Mouse (Mus musculus) neural tube, embryonic 15.5 days (tissue): ENCODE measurements around the gene Ncam2. TPM values are rescaled to one million over a fixed set of nuclear protein-coding genes. Genes with fewer than 3 reads are reported as not detected.

ENCODE experiments used
- ATAC-seq: fragments of 200-750 bp; cut with Nextera tagmentation; 2 replicates; pipeline ENCODE4 v1.8.0; 2017; ENCODE audit warnings: mild to moderate bottlenecking, moderate TSS enrichment, moderate library complexity; ENCODE audit not compliant: low FRiP score
- H3K27ac ChIP-seq: fragments of 300-500 bp; sonication (generic); replicated peaks from 2 replicates; pipeline ENCODE4 v1.5.1; 2015; ENCODE audit warnings: mild to moderate bottlenecking, inconsistent platforms
- H3K27me3 ChIP-seq: fragments of 300-500 bp; sonication (generic); replicated peaks from 2 replicates; pipeline ENCODE4 v1.6.1; 2015; ENCODE audit warnings: inconsistent platforms
- H3K36me3 ChIP-seq: fragments of 300-500 bp; sonication (generic); 2 replicates; pipeline ENCODE4 v1.6.1; 2015; ENCODE audit warnings: inconsistent platforms
- H3K4me1 ChIP-seq: fragments of 300-500 bp; sonication (generic); 2 replicates; pipeline ENCODE4 v1.6.1; 2015; ENCODE audit warnings: inconsistent platforms
- H3K4me2 ChIP-seq: fragments of 300-500 bp; sonication (generic); 2 replicates; pipeline ENCODE4 v1.6.1; 2015; ENCODE audit warnings: inconsistent platforms, mild to moderate bottlenecking, moderate library complexity
- H3K4me3 ChIP-seq: fragments of 300-500 bp; sonication (generic); replicated peaks from 2 replicates; pipeline ENCODE4 v1.5.1; 2015; ENCODE audit warnings: mild to moderate bottlenecking, inconsistent platforms
- H3K9ac ChIP-seq: fragments of 300-500 bp; sonication (generic); replicated peaks from 2 replicates; pipeline ENCODE4 v1.6.1; 2015; ENCODE audit warnings: mild to moderate bottlenecking, inconsistent platforms
- H3K9me3 ChIP-seq: fragments of 300-500 bp; sonication (generic); replicated peaks from 2 replicates; pipeline ENCODE4 v1.6.1; 2016; ENCODE audit warnings: inconsistent platforms
- WGBS: fragments of 180-500 bp; shearing (Covaris S2); methylation state at CpG from one replicate; pipeline ENCODE4 v1.1.7; 2015; ENCODE audit warnings: mixed read lengths; 5-methylcytosine and 5-hydroxymethylcytosine counted together
- polyA plus RNA-seq: library from polyadenylated mRNA; unstranded; fragments of >200 nt; fragmentation: Nextera tagmentation; extraction: Ambion mirVana; gene quantifications from 2 replicates; pipeline ENCODE4 v1.2.1, GENCODE M21; 2015

Ncam2 gene
- polyA plus RNA-seq, 1 experiment from 2014 or later = 29.9 TPM

DNA sequence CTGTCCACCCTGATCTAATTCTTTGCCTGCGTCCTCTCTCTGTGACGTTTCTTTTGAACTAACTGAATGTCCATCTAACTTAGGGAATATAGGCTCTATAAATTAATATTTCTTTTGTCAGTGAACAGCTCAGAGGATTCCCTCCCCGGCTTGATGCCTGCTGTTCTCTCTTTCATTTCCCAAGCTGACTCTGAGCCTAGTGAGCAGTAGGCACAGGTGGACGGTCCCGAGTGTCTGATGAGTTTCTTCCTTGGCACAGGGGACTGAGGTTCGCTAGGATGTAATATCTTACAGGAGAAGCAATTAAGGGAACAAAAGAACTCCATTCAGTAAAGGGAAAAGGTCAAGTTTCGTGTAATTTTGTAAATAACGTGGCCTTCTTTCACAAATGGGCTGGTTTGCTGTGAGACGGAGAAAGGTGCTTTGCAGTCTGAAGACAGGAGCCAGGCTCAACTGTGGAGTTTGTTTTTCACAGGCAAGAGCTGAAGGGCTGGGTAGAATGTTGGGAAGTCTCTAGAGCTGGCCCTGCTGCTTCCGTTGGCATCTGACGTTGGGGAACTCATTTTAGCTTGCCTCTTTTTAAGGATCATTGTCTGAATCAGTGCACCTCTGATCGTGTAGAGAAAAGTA lies 4.0 kb downstream of the Ncam2 start:
- Histone ChIP-seq H3K4me1 (peaks cover 16% of the 10 kb centered on the region), H3K9me3 (no peaks in the 10 kb centered on the region), H3K36me3 (no peaks in the 10 kb centered on the region; the same call in 1 of the 2 replicates), H3K9ac (peak overlapping the region; percentile 38), H3K27ac (peak overlapping the region; percentile 68), H3K4me3 (peak overlapping the region; percentile 67), H3K27me3 (no peaks in the 10 kb centered on the region), H3K4me2 (peak overlapping the region; percentile 69)
- WGBS = 49% methylated on average over 12 of the region's 12 CpGs
- no peak for ATAC-seq

DNA sequence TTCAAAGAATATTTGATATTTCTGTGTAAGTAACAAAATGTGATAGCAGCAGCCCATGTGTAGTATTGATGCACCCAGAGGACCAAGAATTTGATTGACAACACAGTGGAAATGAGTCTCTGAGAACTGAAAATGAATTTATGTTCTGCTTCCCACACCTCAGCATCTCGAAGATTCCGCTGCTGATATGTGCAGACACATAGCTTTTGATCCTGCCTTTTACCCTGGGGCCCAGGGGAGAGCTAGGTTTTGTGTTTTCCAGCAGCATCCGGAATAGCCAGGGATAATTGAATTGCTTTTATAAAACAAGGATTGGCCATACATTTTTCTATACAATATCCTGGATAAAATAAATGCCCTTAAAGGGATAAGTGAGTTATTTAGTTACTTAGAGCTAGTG lies 20.7 kb downstream of the Ncam2 start:
- no peaks in the 10 kb centered on the region for H3K9me3 ChIP-seq
- H3K9ac ChIP-seq = no peak overlapping the region
- H3K36me3 ChIP-seq = no peaks in the 10 kb centered on the region
- no peaks in the 10 kb centered on the region for H3K4me1 ChIP-seq
- no peaks in the 10 kb centered on the region for H3K27me3 ChIP-seq
- no peak overlapping the region for H3K4me2 ChIP-seq
- H3K4me3 ChIP-seq = no peak overlapping the region
- no peak overlapping the region for H3K27ac ChIP-seq
- ATAC-seq = no peak
- WGBS = 43% methylated on average over 3 of the region's 3 CpGs

DNA sequence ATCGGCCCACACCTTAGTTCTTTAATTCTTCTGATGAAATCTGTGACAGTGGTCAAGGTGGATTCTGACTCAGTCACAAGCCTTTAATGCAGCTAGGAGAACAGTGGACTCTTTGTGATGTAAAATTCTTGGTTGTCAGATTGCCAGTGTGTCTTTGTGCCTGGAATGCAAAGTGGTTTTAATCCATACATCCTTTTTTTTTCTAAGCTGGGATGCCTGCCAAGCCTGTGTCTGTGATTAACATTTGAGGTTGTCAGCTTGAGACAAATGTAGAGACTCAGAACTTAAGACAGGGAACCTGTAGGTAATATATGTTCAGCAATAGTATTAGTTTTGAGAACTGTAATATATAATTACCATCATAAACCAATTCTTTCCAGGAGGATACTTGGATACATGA lies 23.3 kb downstream of the Ncam2 start:
- peak; percentile 29; the same call in 1 of the 2 replicates for ATAC-seq

DNA sequence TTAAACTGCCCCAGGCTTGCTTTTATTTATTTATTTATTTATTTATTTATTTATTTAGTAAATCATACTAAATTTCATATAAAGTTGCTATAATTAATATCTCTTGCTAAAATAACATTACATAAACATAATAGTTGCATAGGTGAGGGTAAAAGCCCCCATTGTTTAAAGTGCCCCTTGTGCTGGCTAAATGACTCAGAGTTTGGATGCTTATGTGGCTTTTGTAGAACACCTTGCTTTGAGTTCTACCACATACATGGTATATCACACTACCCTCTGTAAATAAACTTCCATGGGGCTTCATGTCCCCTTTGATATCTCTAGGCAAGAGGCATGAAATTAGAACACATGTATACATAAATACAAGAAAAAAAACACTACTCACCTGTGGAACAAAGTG lies 23.8 kb downstream of the Ncam2 start:
- no peaks in the 10 kb centered on the region for H3K36me3 ChIP-seq
- no peaks in the 10 kb centered on the region for H3K27me3 ChIP-seq
- H3K4me3 ChIP-seq = no peak overlapping the region
- no peak for ATAC-seq
- H3K9me3 ChIP-seq = no peaks in the 10 kb centered on the region
- no peak overlapping the region for H3K4me2 ChIP-seq
- H3K9ac ChIP-seq = no peak overlapping the region
- no peak overlapping the region for H3K27ac ChIP-seq
- H3K4me1 ChIP-seq = no peaks in the 10 kb centered on the region

More for the DNA sequence above, 23.3 kb downstream of the Ncam2 start:
- Histone ChIP-seq H3K4me3 (no peak overlapping the region), H3K27me3 (no peaks in the 10 kb centered on the region), H3K4me1 (no peaks in the 10 kb centered on the region), H3K36me3 (no peaks in the 10 kb centered on the region), H3K9me3 (no peaks in the 10 kb centered on the region), H3K27ac (no peak overlapping the region), H3K9ac (no peak overlapping the region), H3K4me2 (no peak overlapping the region)
- 23% methylated on average over 1 of the region's 1 CpGs for WGBS

DNA sequence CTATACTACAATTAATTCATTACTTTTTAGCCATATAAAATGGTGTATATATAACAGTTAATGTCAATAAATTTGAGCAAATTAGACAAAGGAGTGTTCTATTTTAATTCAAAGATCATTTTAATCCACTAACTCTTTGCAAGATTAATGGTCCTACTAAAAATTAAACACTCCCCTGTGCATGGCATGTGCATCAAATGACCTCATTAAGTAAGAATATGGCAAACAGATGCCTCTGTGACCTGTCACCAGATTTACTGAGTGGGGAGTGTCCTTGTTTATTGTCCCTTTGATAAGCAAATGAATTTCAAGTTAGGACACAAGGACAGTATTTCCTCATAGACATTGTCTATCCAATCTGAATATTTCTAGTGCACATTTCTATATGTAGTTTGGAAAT lies 54.4 kb downstream of the Ncam2 start:
- H3K4me3 ChIP-seq = no peak overlapping the region
- no peak overlapping the region for H3K9ac ChIP-seq
- H3K36me3 ChIP-seq = no peaks in the 10 kb centered on the region
- H3K4me1 ChIP-seq = no peaks in the 10 kb centered on the region
- ATAC-seq = no peak
- no peak overlapping the region for H3K27ac ChIP-seq
- no peak overlapping the region for H3K4me2 ChIP-seq
- H3K9me3 ChIP-seq = no peaks in the 10 kb centered on the region
- H3K27me3 ChIP-seq = no peaks in the 10 kb centered on the region

DNA sequence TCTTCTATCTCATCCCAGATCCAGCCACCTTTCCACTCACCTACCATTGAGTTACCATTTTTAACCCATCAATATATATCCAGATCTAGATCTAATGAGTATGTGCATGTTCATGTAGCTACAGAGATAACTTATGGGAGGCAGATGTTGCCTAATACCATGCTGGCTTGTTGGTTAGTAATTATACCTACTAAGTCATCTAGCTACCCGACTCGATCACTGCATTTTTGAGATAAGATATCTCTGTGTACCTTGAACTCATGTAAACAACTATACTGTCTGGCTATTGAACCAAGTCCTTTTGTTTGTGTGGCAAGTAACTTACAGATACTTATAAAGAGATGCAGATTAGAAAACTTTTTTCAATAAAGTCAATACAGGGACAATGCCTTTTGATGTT lies 59.9 kb downstream of the Ncam2 start:
- no peak overlapping the region for H3K27ac ChIP-seq
- no peaks in the 10 kb centered on the region for H3K9me3 ChIP-seq
- no peaks in the 10 kb centered on the region for H3K27me3 ChIP-seq
- no peaks in the 10 kb centered on the region for H3K36me3 ChIP-seq
- H3K9ac ChIP-seq = no peak overlapping the region
- no peak for ATAC-seq
- WGBS = 95% methylated on average over 2 of the region's 2 CpGs
- no peak overlapping the region for H3K4me2 ChIP-seq
- H3K4me3 ChIP-seq = no peak overlapping the region
- no peaks in the 10 kb centered on the region for H3K4me1 ChIP-seq

DNA sequence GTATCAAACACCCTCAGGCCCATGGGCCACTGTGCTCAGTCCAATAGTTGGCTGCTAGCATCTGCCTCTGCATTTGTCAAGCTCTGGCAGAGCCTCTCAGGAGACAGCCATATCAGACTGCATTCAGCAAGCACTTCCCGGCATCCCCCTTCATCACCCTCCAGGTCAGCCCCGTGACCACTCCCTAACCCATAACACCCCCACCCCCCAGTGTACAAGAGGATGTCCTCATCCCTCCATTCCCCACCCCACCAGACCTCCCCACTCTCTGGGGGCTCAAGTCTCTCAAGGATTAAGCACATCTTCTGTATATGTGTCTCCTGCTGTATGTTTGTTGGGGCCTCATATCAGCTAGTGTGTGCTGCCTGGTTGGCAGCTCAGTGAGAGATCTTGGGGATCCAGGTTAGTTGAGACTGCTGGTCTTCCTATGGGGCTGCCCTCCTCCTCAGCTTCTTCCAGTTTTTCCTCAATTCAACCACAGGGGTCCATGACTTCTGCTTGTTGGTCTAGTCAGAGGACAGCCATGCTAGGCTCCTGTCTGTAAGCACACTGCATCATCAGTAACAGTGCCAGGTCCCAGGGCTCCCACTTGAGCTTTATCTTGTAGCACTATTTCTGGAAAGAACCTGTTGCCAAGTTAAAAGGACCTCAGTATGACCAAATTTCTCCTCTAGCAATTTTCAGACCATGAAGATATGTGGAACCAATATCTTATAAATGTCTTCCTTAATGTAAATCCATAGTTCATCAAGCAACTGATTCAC lies 73.3 kb downstream of the Ncam2 start:
- H3K27me3 ChIP-seq = no peaks in the 10 kb centered on the region
- no peak overlapping the region for H3K4me2 ChIP-seq
- 76% methylated on average over 2 of the region's 2 CpGs for WGBS
- no peak overlapping the region for H3K27ac ChIP-seq
- peak; percentile 54; the same call in 1 of the 2 replicates for ATAC-seq
- H3K4me3 ChIP-seq = no peak overlapping the region
- no peaks in the 10 kb centered on the region for H3K9me3 ChIP-seq
- no peaks in the 10 kb centered on the region for H3K36me3 ChIP-seq
- H3K4me1 ChIP-seq = no peaks in the 10 kb centered on the region
- no peak overlapping the region for H3K9ac ChIP-seq

DNA sequence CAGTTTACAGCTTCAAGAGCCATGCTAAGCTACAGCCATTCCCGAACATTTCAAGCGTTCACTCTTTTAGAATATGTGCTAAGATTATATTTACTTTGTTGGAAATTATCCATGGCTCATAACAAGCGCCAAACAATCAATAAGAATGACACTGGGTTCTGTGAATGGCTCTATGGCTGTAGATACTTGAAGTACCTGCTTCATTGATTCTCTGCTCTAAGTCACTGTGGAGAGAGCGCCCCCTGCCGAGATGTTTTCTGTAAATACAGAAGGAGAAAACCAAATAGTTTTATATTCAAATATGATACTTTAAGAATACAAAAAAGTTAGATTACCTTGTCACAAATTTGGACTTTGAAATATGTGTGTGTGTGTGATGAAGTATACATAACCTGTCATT lies 83.7 kb downstream of the Ncam2 start:
- 42% methylated on average over 5 of the region's 5 CpGs for WGBS
- H3K4me3 ChIP-seq = no peak overlapping the region
- H3K9me3 ChIP-seq = no peaks in the 10 kb centered on the region
- H3K9ac ChIP-seq = no peak overlapping the region
- no peaks in the 10 kb centered on the region for H3K36me3 ChIP-seq
- no peaks in the 10 kb centered on the region for H3K27me3 ChIP-seq
- H3K4me2 ChIP-seq = no peak overlapping the region
- no peak overlapping the region for H3K27ac ChIP-seq
- no peaks in the 10 kb centered on the region for H3K4me1 ChIP-seq
- no peak for ATAC-seq

DNA sequence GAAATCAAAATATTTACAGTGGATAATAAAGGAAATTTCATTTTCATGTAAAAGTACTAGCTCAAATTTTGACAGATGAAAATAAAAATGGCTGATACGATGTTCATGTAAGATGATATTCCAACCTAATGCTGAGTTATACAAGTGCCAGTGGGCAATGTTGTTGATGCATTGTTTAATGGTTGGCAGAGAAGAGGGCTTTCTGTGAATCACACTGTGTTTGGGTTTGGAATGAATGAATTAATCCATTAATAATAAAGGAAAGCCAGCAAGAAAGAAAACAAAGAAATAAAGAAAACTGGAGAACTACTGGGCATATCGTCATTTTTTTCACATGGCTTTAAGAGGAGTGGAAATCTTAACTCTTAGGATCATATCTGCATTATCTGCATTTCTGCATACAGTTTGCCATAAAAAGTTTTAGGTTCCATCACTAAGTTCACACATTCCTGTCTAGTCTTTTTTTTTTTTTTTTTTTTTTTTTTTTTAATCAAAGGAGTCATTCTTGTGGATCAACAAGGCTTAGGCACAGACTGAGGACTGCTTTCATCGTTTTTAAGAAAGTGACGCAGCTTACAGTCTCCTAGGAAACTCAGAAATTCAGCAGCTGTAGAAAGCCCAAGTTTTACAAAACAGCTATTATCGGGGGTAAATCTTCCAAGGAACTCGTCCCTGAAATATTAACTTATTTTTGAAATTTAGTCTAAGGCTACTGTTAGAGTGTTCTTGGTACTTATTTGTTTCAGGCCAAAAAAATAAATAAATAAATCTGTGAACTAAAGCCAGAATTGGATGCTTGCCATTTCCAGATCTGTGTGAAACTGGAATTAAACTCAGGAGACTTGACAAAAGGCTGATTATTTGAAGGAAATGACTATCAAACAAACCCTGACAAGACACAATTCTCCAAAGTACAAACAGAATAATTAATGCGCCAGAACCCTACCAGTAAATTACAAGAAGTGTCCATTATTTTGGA lies 84.7 kb downstream of the Ncam2 start:
- 53% methylated on average over 7 of the region's 7 CpGs for WGBS
- ATAC-seq = peak; percentile 65; the same call in 1 of the 2 replicates
- H3K27me3 ChIP-seq = no peaks in the 10 kb centered on the region
- no peak overlapping the region for H3K9ac ChIP-seq
- no peaks in the 10 kb centered on the region for H3K4me1 ChIP-seq
- no peak overlapping the region for H3K4me2 ChIP-seq
- H3K36me3 ChIP-seq = no peaks in the 10 kb centered on the region
- no peak overlapping the region for H3K4me3 ChIP-seq
- no peaks in the 10 kb centered on the region for H3K9me3 ChIP-seq
- H3K27ac ChIP-seq = 0 out of 2 replicates have a peak overlapping the region, but pooled peaks have one; percentile 15

DNA sequence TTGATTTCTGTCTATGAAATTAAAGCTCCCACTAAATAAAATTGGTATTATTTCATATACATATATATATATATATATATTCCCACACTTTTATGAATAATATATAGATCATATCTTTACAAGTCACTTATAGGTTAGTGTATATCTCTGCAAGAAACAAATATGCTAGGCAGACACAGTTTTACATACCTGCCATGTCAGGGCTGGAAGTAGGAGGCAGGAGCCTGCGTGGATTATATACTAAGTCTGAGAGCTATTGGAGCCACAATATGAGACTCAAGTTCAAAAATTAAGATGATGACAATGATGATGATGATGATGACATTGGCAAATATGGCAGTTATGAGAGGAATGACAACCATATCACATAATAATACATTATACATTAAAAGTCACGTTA lies 85.4 kb downstream of the Ncam2 start:
- no peak overlapping the region for H3K4me3 ChIP-seq
- no peak overlapping the region for H3K27ac ChIP-seq
- no peak for ATAC-seq
- H3K4me1 ChIP-seq = no peaks in the 10 kb centered on the region
- no peaks in the 10 kb centered on the region for H3K9me3 ChIP-seq
- no peaks in the 10 kb centered on the region for H3K27me3 ChIP-seq
- no peak overlapping the region for H3K4me2 ChIP-seq
- H3K9ac ChIP-seq = no peak overlapping the region
- H3K36me3 ChIP-seq = no peaks in the 10 kb centered on the region
- WGBS = 83% methylated on average over 2 of the region's 2 CpGs

DNA sequence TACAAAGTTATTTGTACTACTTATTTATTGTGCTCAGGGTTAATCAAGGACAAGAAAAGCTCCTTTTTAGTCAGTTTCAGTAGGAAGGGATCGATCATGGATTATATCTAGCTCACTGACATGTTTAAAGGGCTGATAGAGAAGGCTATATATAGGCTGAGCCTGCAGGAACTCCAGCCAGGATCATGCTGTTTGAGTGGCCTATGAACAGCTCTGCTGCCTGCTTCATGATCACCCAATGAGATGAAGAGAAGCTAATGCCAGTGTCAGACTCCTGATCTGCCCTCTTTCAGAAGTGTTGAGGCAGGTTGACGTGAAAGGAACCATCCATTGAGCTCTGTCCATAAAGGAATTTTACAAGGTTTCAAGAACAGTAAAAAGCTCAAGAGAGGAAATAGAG lies 103.3 kb downstream of the Ncam2 start:
- H3K36me3 ChIP-seq = no peaks in the 10 kb centered on the region
- no peak overlapping the region for H3K9ac ChIP-seq
- no peak overlapping the region for H3K4me2 ChIP-seq
- H3K9me3 ChIP-seq = no peaks in the 10 kb centered on the region
- no peak for ATAC-seq
- no peaks in the 10 kb centered on the region for H3K27me3 ChIP-seq
- H3K4me1 ChIP-seq = no peaks in the 10 kb centered on the region
- H3K4me3 ChIP-seq = no peak overlapping the region
- no peak overlapping the region for H3K27ac ChIP-seq
- 78% methylated on average over 2 of the region's 2 CpGs for WGBS
